Mouse (Mus musculus) forebrain, embryonic 13.5 days (tissue): ENCODE measurements at regions not wholly inside any gene's neighbourhood (a gene's known extent, or its start where the extent isn't known, plus 50 kb on each side); places are given as distances from the start of the nearest gene placed in this dataset.

Experiments
- ATAC-seq: fragments of 200-750 bp; cut with Nextera tagmentation; 2 replicates; pipeline ENCODE4 v1.8.0; 2017
- H3K27ac ChIP-seq: fragments of 300-500 bp; sonication (generic); 2 replicates; pipeline ENCODE4 v1.5.1; 2015; ENCODE audit warnings: inconsistent platforms, mild to moderate bottlenecking, moderate library complexity
- H3K27me3 ChIP-seq: fragments of 300-500 bp; sonication (generic); 2 replicates; pipeline ENCODE4 v1.6.1; 2015; ENCODE audit warnings: mild to moderate bottlenecking, inconsistent platforms
- H3K36me3 ChIP-seq: fragments of 300-500 bp; sonication (generic); 2 replicates; pipeline ENCODE4 v1.6.1; 2015; ENCODE audit warnings: mild to moderate bottlenecking, inconsistent platforms; ENCODE audit not compliant: poor library complexity, severe bottlenecking
- H3K4me1 ChIP-seq: fragments of 300-500 bp; sonication (generic); 2 replicates; pipeline ENCODE4 v1.6.1; 2015; ENCODE audit warnings: inconsistent platforms
- H3K4me2 ChIP-seq: fragments of 300-500 bp; sonication (generic); 2 replicates; pipeline ENCODE4 v1.6.1; 2015; ENCODE audit warnings: inconsistent platforms, mild to moderate bottlenecking, moderate library complexity
- H3K4me3 ChIP-seq: fragments of 300-500 bp; sonication (generic); 2 replicates; pipeline ENCODE4 v1.5.1; 2015; ENCODE audit warnings: mild to moderate bottlenecking, inconsistent platforms
- H3K9ac ChIP-seq: fragments of 300-500 bp; sonication (generic); 2 replicates; pipeline ENCODE4 v1.6.1; 2015; ENCODE audit warnings: mild to moderate bottlenecking, inconsistent platforms
- H3K9me3 ChIP-seq: fragments of 300-500 bp; sonication (generic); replicated peaks from 2 replicates; pipeline ENCODE4 v1.6.1; 2016; ENCODE audit warnings: inconsistent platforms
- WGBS: fragments of 180-500 bp; shearing (Covaris S2); methylation state at CpG from one replicate; pipeline ENCODE4 v1.1.7; 2015; 5-methylcytosine and 5-hydroxymethylcytosine counted together

GRCm38 (mm10) chr4:47933526-47933925 is 111.4 kb upstream of the Nr4a3 start:
- Histone ChIP-seq H3K4me3 (no peak overlapping the region), H3K4me1 (no peaks in the 10 kb centered on the region), H3K27ac (no peak overlapping the region), H3K4me2 (no peak overlapping the region), H3K9ac (no peak overlapping the region), H3K27me3 (no peaks in the 10 kb centered on the region), H3K9me3 (no peaks in the 10 kb centered on the region), H3K36me3 (no peaks in the 10 kb centered on the region)
- ATAC-seq = no peak
- 90% methylated on average over 1 of the region's 1 CpGs for WGBS

GRCm38 (mm10) chr4:47935547-47935946 is 109.4 kb upstream of the Nr4a3 start:
- H3K36me3 ChIP-seq = no peaks in the 10 kb centered on the region
- no peak overlapping the region for H3K4me3 ChIP-seq
- no peaks in the 10 kb centered on the region for H3K9me3 ChIP-seq
- no peak for ATAC-seq
- H3K27me3 ChIP-seq = 0 out of 2 replicates have a peak, but pooled peaks cover 2% of the 10 kb centered on the region
- 89% methylated on average over 3 of the region's 3 CpGs for WGBS
- H3K4me2 ChIP-seq = no peak overlapping the region
- H3K4me1 ChIP-seq = no peaks in the 10 kb centered on the region
- no peak overlapping the region for H3K27ac ChIP-seq
- no peak overlapping the region for H3K9ac ChIP-seq

- ATAC-seq = no peak
- no peaks in the 10 kb centered on the region for H3K36me3 ChIP-seq
- H3K27me3 ChIP-seq = 0 out of 2 replicates have a peak, but pooled peaks cover 2% of the 10 kb centered on the region
- no peak overlapping the region for H3K4me3 ChIP-seq
- WGBS = 89% methylated on average over 7 of the region's 7 CpGs
- no peak overlapping the region for H3K9ac ChIP-seq
- no peaks in the 10 kb centered on the region for H3K9me3 ChIP-seq
- no peak overlapping the region for H3K4me2 ChIP-seq
- no peak overlapping the region for H3K27ac ChIP-seq
- H3K4me1 ChIP-seq = no peaks in the 10 kb centered on the region
Observed at GRCm38 (mm10) chr4:47936470-47937125, 108.4 kb upstream of the Nr4a3 start.

GRCm38 (mm10) chr4:47947869-47948573 is 96.9 kb upstream of the Nr4a3 start:
- Histone ChIP-seq H3K36me3 (no peaks in the 10 kb centered on the region), H3K4me1 (peaks cover 12% of the 10 kb centered on the region; the same call in 1 of the 2 replicates), H3K27ac (no peak overlapping the region), H3K9ac (no peak overlapping the region), H3K4me3 (no peak overlapping the region), H3K4me2 (peak overlapping the region; percentile 10; the same call in 1 of the 2 replicates), H3K27me3 (no peaks in the 10 kb centered on the region), H3K9me3 (no peaks in the 10 kb centered on the region)
- ATAC-seq = peak; percentile 48; the same call in 1 of the 2 replicates
- 65% methylated on average over 16 of the region's 16 CpGs for WGBS

- Histone ChIP-seq H3K27me3 (no peaks in the 10 kb centered on the region), H3K4me2 (no peak overlapping the region), H3K4me3 (no peak overlapping the region), H3K27ac (no peak overlapping the region), H3K36me3 (no peaks in the 10 kb centered on the region), H3K9me3 (no peaks in the 10 kb centered on the region), H3K9ac (no peak overlapping the region), H3K4me1 (peaks cover 12% of the 10 kb centered on the region; the same call in 1 of the 2 replicates)
- WGBS = 64% methylated on average over 8 of the region's 8 CpGs
- no peak for ATAC-seq
Observed at GRCm38 (mm10) chr4:47948789-47949188, 96.2 kb upstream of the Nr4a3 start.

GRCm38 (mm10) chr4:47954576-47955305 is 90.2 kb upstream of the Nr4a3 start:
- Histone ChIP-seq H3K4me2 (no peak overlapping the region), H3K9ac (no peak overlapping the region), H3K4me3 (no peak overlapping the region), H3K36me3 (no peaks in the 10 kb centered on the region), H3K4me1 (no peaks in the 10 kb centered on the region), H3K27me3 (no peaks in the 10 kb centered on the region), H3K9me3 (no peaks in the 10 kb centered on the region), H3K27ac (no peak overlapping the region)
- 78% methylated on average over 15 of the region's 15 CpGs for WGBS
- no peak for ATAC-seq

GRCm38 (mm10) chr4:47964630-47965029 is 80.3 kb upstream of the Nr4a3 start:
- Histone ChIP-seq H3K9me3 (no peaks in the 10 kb centered on the region), H3K9ac (no peak overlapping the region), H3K4me1 (no peaks in the 10 kb centered on the region), H3K36me3 (no peaks in the 10 kb centered on the region), H3K4me2 (no peak overlapping the region), H3K27me3 (no peaks in the 10 kb centered on the region), H3K4me3 (no peak overlapping the region), H3K27ac (no peak overlapping the region)
- ATAC-seq = no peak
- 73% methylated on average over 4 of the region's 4 CpGs for WGBS

GRCm38 (mm10) chr4:47971861-47972260 is 73.1 kb upstream of the Nr4a3 start:
- Histone ChIP-seq H3K4me3 (no peak overlapping the region), H3K4me1 (no peaks in the 10 kb centered on the region), H3K27me3 (no peaks in the 10 kb centered on the region), H3K27ac (no peak overlapping the region), H3K36me3 (no peaks in the 10 kb centered on the region), H3K9me3 (no peaks in the 10 kb centered on the region), H3K9ac (no peak overlapping the region), H3K4me2 (no peak overlapping the region)
- WGBS = 92% methylated on average over 4 of the region's 4 CpGs
- ATAC-seq = no peak

GRCm38 (mm10) chr4:47979579-47980313 is 65.2 kb upstream of the Nr4a3 start:
- Histone ChIP-seq H3K9me3 (no peaks in the 10 kb centered on the region), H3K4me2 (no peak overlapping the region), H3K9ac (no peak overlapping the region), H3K4me1 (0 out of 2 replicates have a peak, but pooled peaks cover 3% of the 10 kb centered on the region), H3K27ac (no peak overlapping the region), H3K36me3 (no peaks in the 10 kb centered on the region), H3K27me3 (no peaks in the 10 kb centered on the region), H3K4me3 (no peak overlapping the region)
- no peak for ATAC-seq
- 71% methylated on average over 13 of the region's 13 CpGs for WGBS
